Mouse (Mus musculus): Measurements from ENCODE around the gene Rara. TPM values are rescaled to one million over a fixed set of nuclear protein-coding genes. Genes with fewer than 3 reads are reported as not detected.

The Rara gene
- polyA plus RNA-seq, 1 experiment from 2014 or later: 22.4 TPM

- Histone ChIP-seq H3K9me3 (ENCODE audit: control insufficient read depth) (no peaks in the 10 kb centered on the region), H3K27me3 (replicated peaks; ENCODE audit: control insufficient read depth, insufficient read depth, low read length) (no peaks in the 10 kb centered on the region), H3K4me1 (replicated peaks; ENCODE audit: control insufficient read depth, insufficient read depth, low read length) (peaks cover 4% of the 10 kb centered on the region; the same call in 1 of the 2 replicates), H3K27ac (ENCODE audit: low read depth, low read length) (no peak overlapping the region), H3K4me3 (ENCODE audit: low read depth, low read length) (no peak overlapping the region), H3K4me2 (replicated peaks; ENCODE audit: low read depth) (no peak overlapping the region), H3K36me3 (ENCODE audit: control insufficient read depth, insufficient read depth) (peaks cover 46% of the 10 kb centered on the region), H3K9ac (ENCODE audit: low read depth, low read length) (no peak overlapping the region)
- no peak for TF ChIP-seq CTCF (IDR thresholded peaks at IDR 0.05; ENCODE audit: low read depth)
- no peak for ATAC-seq
- 34% methylated on average over 10 of the region's 10 CpGs for WGBS
Measured at GRCm38 (mm10) chr11:98902621-98903245, 24.9 kb upstream of the Rara start.

GRCm38 (mm10) chr11:98904577-98904976 lies 23.0 kb upstream of the Rara start:
- no peak for TF ChIP-seq CTCF (IDR thresholded peaks at IDR 0.05; ENCODE audit: low read depth)
- H3K4me3 ChIP-seq (ENCODE audit: low read depth, low read length): no peak overlapping the region
- no peaks in the 10 kb centered on the region for H3K27me3 ChIP-seq (replicated peaks; ENCODE audit: control insufficient read depth, insufficient read depth, low read length)
- H3K36me3 ChIP-seq (ENCODE audit: control insufficient read depth, insufficient read depth): peaks cover 31% of the 10 kb centered on the region
- H3K4me2 ChIP-seq (replicated peaks; ENCODE audit: low read depth): 0 out of 2 replicates have a peak overlapping the region, but pooled peaks have one; percentile 35
- H3K9me3 ChIP-seq (ENCODE audit: control insufficient read depth): no peaks in the 10 kb centered on the region
- peak overlapping the region; percentile 91 for H3K27ac ChIP-seq (ENCODE audit: low read depth, low read length)
- H3K9ac ChIP-seq (ENCODE audit: low read depth, low read length): no peak overlapping the region
- peaks cover 4% of the 10 kb centered on the region; the same call in 1 of the 2 replicates for H3K4me1 ChIP-seq (replicated peaks; ENCODE audit: control insufficient read depth, insufficient read depth, low read length)
- 20% methylated on average over 2 of the region's 2 CpGs for WGBS
- ATAC-seq: peak; percentile 19; the same call in 1 of the 2 replicates

GRCm38 (mm10) chr11:98905033-98905432 lies 22.6 kb upstream of the Rara start:
- Histone ChIP-seq H3K9ac (ENCODE audit: low read depth, low read length) (no peak overlapping the region), H3K27ac (ENCODE audit: low read depth, low read length) (peak overlapping the region; percentile 91), H3K27me3 (replicated peaks; ENCODE audit: control insufficient read depth, insufficient read depth, low read length) (no peaks in the 10 kb centered on the region), H3K36me3 (ENCODE audit: control insufficient read depth, insufficient read depth) (peaks cover 26% of the 10 kb centered on the region), H3K9me3 (ENCODE audit: control insufficient read depth) (no peaks in the 10 kb centered on the region), H3K4me2 (replicated peaks; ENCODE audit: low read depth) (peak overlapping the region; percentile 35; the same call in 1 of the 2 replicates), H3K4me1 (replicated peaks; ENCODE audit: control insufficient read depth, insufficient read depth, low read length) (peaks cover 4% of the 10 kb centered on the region; the same call in 1 of the 2 replicates), H3K4me3 (ENCODE audit: low read depth, low read length) (no peak overlapping the region)
- peak; percentile 88 for ATAC-seq
- WGBS: 31% methylated on average over 7 of the region's 7 CpGs
- no peak for TF ChIP-seq CTCF (IDR thresholded peaks at IDR 0.05; ENCODE audit: low read depth)

- no peaks in the 10 kb centered on the region for H3K9me3 ChIP-seq (ENCODE audit: control insufficient read depth)
- H3K27me3 ChIP-seq (replicated peaks; ENCODE audit: control insufficient read depth, insufficient read depth, low read length): no peaks in the 10 kb centered on the region
- no peak for TF ChIP-seq CTCF (IDR thresholded peaks at IDR 0.05; ENCODE audit: low read depth)
- peak overlapping the region; percentile 35 for H3K4me2 ChIP-seq (replicated peaks; ENCODE audit: low read depth)
- H3K4me1 ChIP-seq (replicated peaks; ENCODE audit: control insufficient read depth, insufficient read depth, low read length): peaks cover 4% of the 10 kb centered on the region; the same call in 1 of the 2 replicates
- peaks cover 21% of the 10 kb centered on the region for H3K36me3 ChIP-seq (ENCODE audit: control insufficient read depth, insufficient read depth)
- peak overlapping the region; percentile 91 for H3K27ac ChIP-seq (ENCODE audit: low read depth, low read length)
- H3K4me3 ChIP-seq (ENCODE audit: low read depth, low read length): no peak overlapping the region
- no peak overlapping the region for H3K9ac ChIP-seq (ENCODE audit: low read depth, low read length)
- 48% methylated on average over 4 of the region's 4 CpGs for WGBS
- ATAC-seq: peak; percentile 78
Measured at GRCm38 (mm10) chr11:98905583-98905982, 22.0 kb upstream of the Rara start.

GRCm38 (mm10) chr11:98907063-98907436 lies 20.6 kb upstream of the Rara start:
- peak overlapping the region; percentile 21; the same call in 1 of the 2 replicates for H3K4me3 ChIP-seq (ENCODE audit: low read depth, low read length)
- H3K27me3 ChIP-seq (replicated peaks; ENCODE audit: control insufficient read depth, insufficient read depth, low read length): no peaks in the 10 kb centered on the region
- peaks cover 4% of the 10 kb centered on the region; the same call in 1 of the 2 replicates for H3K4me1 ChIP-seq (replicated peaks; ENCODE audit: control insufficient read depth, insufficient read depth, low read length)
- H3K27ac ChIP-seq (ENCODE audit: low read depth, low read length): peak overlapping the region; percentile 77
- H3K9me3 ChIP-seq (ENCODE audit: control insufficient read depth): no peaks in the 10 kb centered on the region
- no peak overlapping the region for H3K9ac ChIP-seq (ENCODE audit: low read depth, low read length)
- TF ChIP-seq CTCF (IDR thresholded peaks at IDR 0.05; ENCODE audit: low read depth): no peak
- peaks cover 7% of the 10 kb centered on the region for H3K36me3 ChIP-seq (ENCODE audit: control insufficient read depth, insufficient read depth)
- H3K4me2 ChIP-seq (replicated peaks; ENCODE audit: low read depth): peak overlapping the region; percentile 92
- ATAC-seq: no peak
- 52% methylated on average over 5 of the region's 5 CpGs for WGBS

- ATAC-seq: peak; percentile 87
- no peak for TF ChIP-seq CTCF (IDR thresholded peaks at IDR 0.05; ENCODE audit: low read depth)
- H3K27me3 ChIP-seq (replicated peaks; ENCODE audit: control insufficient read depth, insufficient read depth, low read length): no peaks in the 10 kb centered on the region
- no peaks in the 10 kb centered on the region for H3K9me3 ChIP-seq (ENCODE audit: control insufficient read depth)
- peak within 1 kb of the TSS; percentile 77 for H3K27ac ChIP-seq (ENCODE audit: low read depth, low read length)
- peaks cover 2% of the 10 kb centered on the region; the same call in 1 of the 2 replicates for H3K36me3 ChIP-seq (ENCODE audit: control insufficient read depth, insufficient read depth)
- H3K4me2 ChIP-seq (replicated peaks; ENCODE audit: low read depth): peak within 1 kb of the TSS; percentile 92
- H3K4me1 ChIP-seq (replicated peaks; ENCODE audit: control insufficient read depth, insufficient read depth, low read length): peaks cover 4% of the 10 kb centered on the region; the same call in 1 of the 2 replicates
- under 1% methylated on average over 49 of the region's 49 CpGs for WGBS
- peak within 1 kb of the TSS; percentile 18; the same call in 1 of the 2 replicates for H3K9ac ChIP-seq (ENCODE audit: low read depth, low read length)
- H3K4me3 ChIP-seq (ENCODE audit: low read depth, low read length): peak within 1 kb of the TSS; percentile 56
Measured at GRCm38 (mm10) chr11:98907437-98908173, 20.0 kb upstream of the Rara start, which contains the start of gene Cdc6. TSS of gene Cdc6 (plus strand) at chr11:98907801.
